Mouse (Mus musculus): ENCODE measurements around the gene Ccdc7b. TPM values are rescaled to one million over a fixed set of nuclear protein-coding genes. Genes with fewer than 3 reads are reported as not detected.
"Not testable (repeated sequence)": the region's sequence is repeated elsewhere in the genome, so short reads cannot be mapped to it uniquely, and the experiment has no call there.

Ccdc7b gene
- total RNA-seq (2021) = not detected

DNA sequence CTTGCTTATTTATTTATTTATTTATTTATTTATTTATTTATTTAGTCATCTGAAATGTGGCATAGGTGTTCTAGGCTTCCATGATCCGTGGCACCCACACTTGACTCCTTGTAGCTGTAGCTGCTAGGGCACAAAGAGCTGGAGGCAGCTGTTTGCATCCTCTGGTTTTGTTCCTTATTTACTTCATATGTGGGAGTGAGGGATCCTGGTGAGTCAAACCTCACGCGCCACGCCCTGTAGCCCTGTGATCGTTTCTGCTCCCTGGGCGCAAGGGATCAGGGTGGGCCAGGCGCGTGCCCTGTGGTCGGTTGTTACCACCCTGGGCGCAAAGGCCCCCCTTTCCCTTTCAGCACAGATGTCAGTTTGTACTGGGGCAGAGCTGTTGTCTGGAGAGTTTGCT is at the start of gene Ccdc7b:
Ccdc7b (plus strand) TSS at position 301 of the 400 bp plus-strand sequence.
- not testable (repeated sequence) for DNase-seq

DNA sequence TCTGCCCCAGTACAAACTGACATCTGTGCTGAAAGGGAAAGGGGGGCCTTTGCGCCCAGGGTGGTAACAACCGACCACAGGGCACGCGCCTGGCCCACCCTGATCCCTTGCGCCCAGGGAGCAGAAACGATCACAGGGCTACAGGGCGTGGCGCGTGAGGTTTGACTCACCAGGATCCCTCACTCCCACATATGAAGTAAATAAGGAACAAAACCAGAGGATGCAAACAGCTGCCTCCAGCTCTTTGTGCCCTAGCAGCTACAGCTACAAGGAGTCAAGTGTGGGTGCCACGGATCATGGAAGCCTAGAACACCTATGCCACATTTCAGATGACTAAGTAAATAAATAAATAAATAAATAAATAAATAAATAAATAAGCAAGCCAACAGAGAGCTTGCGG is 1.5 kb upstream of the Ccdc7b start, which contains the start of gene Ccdc7a:
Ccdc7a (minus strand) TSS at position 101 of the 400 bp plus-strand sequence.
- not testable (repeated sequence) for DNase-seq

DNA sequence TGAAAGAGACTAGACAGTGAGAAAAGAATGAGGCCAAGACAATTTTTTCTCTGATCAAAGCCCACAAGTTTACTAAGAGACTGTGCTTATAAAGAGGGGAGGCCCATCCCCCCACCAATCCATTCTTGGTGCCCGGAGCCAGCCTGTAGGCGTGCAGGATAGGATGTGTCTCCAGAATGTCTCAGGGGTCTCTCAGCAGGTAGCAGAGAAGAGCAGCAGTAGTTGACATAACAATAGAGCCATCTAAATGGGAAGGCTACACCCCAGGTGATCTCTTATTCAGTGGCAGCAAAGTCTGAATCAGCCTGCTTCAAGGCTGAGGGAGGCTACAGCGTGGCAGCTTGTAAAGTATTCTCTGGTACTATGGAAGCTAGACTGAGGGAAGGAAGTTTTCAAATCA is 48.8 kb downstream of the Ccdc7b start:
- not testable (repeated sequence) for DNase-seq

DNA sequence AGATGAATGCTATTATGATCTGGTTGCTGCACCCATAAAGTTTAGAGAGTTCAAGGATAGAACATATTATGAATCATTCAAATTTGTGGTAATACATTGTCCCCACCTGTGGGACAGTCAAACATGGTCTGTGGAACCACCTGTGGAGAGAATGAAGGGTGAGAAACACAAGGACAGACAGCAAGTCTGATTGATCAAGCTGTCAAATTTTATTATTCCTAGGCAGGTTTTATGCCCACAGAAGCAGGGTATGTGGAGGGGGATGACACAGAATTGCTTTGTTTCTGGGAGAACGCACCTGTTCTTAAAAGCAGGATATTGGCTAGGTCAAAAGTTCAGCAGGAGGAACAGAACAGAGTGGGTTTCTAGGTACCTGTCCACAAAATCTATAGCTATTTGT is 64.6 kb downstream of the Ccdc7b start, which contains the start of gene Gm10999:
Gm10999 (minus strand) TSS at position 101 of the 400 bp plus-strand sequence.
- no peak for DNase-seq

DNA sequence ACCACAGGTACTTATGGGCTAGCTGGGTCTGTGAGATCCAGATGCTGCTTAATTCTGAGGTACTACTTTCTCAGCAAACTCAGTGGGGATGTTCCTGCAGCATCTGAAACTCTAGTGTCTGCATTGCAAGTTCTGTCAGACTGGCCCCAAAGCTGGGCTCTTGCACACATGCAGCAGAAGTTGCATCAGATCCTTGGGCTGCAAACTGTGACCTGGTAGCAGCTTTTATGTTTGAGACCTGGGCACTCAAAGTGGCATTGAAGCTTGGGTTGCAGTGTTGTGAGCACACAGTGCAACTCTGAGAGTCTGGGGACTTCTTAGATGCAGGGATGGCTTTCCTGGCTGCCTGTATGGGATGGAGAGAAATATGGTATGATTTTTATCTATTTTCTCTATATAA is 66.5 kb downstream of the Ccdc7b start:
- no peak for DNase-seq

Other genes with a start within 250 kb of the Ccdc7b start
- not detected for gene Ccdc7a, start 1.6 kb upstream of the Ccdc7b start, total RNA-seq (2021)
- not detected for gene Gm10999, start 64.5 kb downstream of the Ccdc7b start, total RNA-seq (2021)
- gene 2610044O15Rik8, start 167.3 kb downstream of the Ccdc7b start, total RNA-seq (2021) = 10 to 100 TPM; 14.4 to 15.7 TPM

Measured in heart, postnatal 4 days (tissue).